Mouse (Mus musculus) testis, adult 2 months (tissue): ENCODE measurements around the gene Hcfc1r1. TPM values are rescaled to one million over a fixed set of nuclear protein-coding genes. Genes with fewer than 3 reads are reported as not detected.

Source experiments
- H3K27ac ChIP-seq: fragments of 200-500 bp; 2 replicates; pipeline ENCODE4 v1.5.1; 2012; ENCODE audit warnings: low read depth, low read length; ENCODE audit not compliant: control insufficient read depth, insufficient read depth
- H3K27me3 ChIP-seq: fragments of 200-500 bp; 2 replicates; pipeline ENCODE4 v1.6.1; 2012; ENCODE audit warnings: mild to moderate bottlenecking, low read length, moderate library complexity; ENCODE audit not compliant: control insufficient read depth, insufficient read depth
- H3K36me3 ChIP-seq: fragments of 200-500 bp; 2 replicates; pipeline ENCODE4 v1.6.1; 2012; ENCODE audit warnings: mild to moderate bottlenecking, low read length; ENCODE audit not compliant: control insufficient read depth, insufficient read depth
- H3K4me1 ChIP-seq: fragments of 200-500 bp; 2 replicates; pipeline ENCODE4 v1.6.1; 2012; ENCODE audit warnings: low read length; ENCODE audit not compliant: control insufficient read depth, insufficient read depth
- H3K4me3 ChIP-seq: fragments of 200-500 bp; 2 replicates; pipeline ENCODE4 v1.5.1; 2012; ENCODE audit warnings: low read depth, mild to moderate bottlenecking, low read length, moderate library complexity, mixed read lengths; ENCODE audit not compliant: control insufficient read depth
- CTCF ChIP-seq: fragments of 200-500 bp; IDR thresholded peaks from 2 replicates; pipeline ENCODE4 v1.5.1; 2012; ENCODE audit warnings: low read depth, mild to moderate bottlenecking, inconsistent platforms, low read length, moderate library complexity; ENCODE audit not compliant: control insufficient read depth, insufficient read depth, insufficient replicate concordance
- POLR2A ChIP-seq: fragments of 200-500 bp; IDR thresholded peaks from 2 replicates; pipeline ENCODE4 v1.6.1; 2012; ENCODE audit warnings: low read depth, mild to moderate bottlenecking, inconsistent platforms, low read length, moderate library complexity; ENCODE audit not compliant: control insufficient read depth
- polyA plus RNA-seq: library from polyadenylated mRNA; depleted of rRNA; stranded (reverse); fragments of >200 nt; gene quantifications from 2 replicates; pipeline ENCODE4 v1.2.3, GENCODE M21; 2012

Hcfc1r1 gene
- polyA plus RNA-seq, 1 experiment = 54.9 TPM

- H3K27me3 ChIP-seq = no peaks in the 10 kb centered on the region
- no peak for TF ChIP-seq POLR2A
- TF ChIP-seq CTCF = peak; percentile 51
- peaks cover 26% of the 10 kb centered on the region for H3K4me1 ChIP-seq
- no peak overlapping the region for H3K27ac ChIP-seq
- H3K36me3 ChIP-seq = no peaks in the 10 kb centered on the region
- no peak overlapping the region for H3K4me3 ChIP-seq
Observed at GRCm38 (mm10) chr17:23661526-23661925, 11.9 kb upstream of the Hcfc1r1 start.

GRCm38 (mm10) chr17:23664556-23665021 is 8.8 kb upstream of the Hcfc1r1 start:
- Histone ChIP-seq H3K27ac (no peak overlapping the region), H3K4me3 (no peak overlapping the region), H3K36me3 (no peaks in the 10 kb centered on the region), H3K27me3 (no peaks in the 10 kb centered on the region), H3K4me1 (peaks cover 26% of the 10 kb centered on the region)
- TF ChIP-seq CTCF = peak; percentile 33; the same call in 1 of the 2 replicates
- no peak for TF ChIP-seq POLR2A

GRCm38 (mm10) chr17:23665511-23665910 is 7.9 kb upstream of the Hcfc1r1 start:
- Histone ChIP-seq H3K36me3 (no peaks in the 10 kb centered on the region), H3K27me3 (no peaks in the 10 kb centered on the region), H3K27ac (no peak overlapping the region), H3K4me3 (no peak overlapping the region), H3K4me1 (peaks cover 26% of the 10 kb centered on the region)
- TF ChIP-seq CTCF (no peak), POLR2A (no peak)

GRCm38 (mm10) chr17:23670516-23671074 is 2.8 kb upstream of the Hcfc1r1 start:
- Histone ChIP-seq H3K36me3 (no peaks in the 10 kb centered on the region), H3K27me3 (no peaks in the 10 kb centered on the region), H3K4me3 (no peak overlapping the region), H3K4me1 (peaks cover 14% of the 10 kb centered on the region), H3K27ac (no peak overlapping the region)
- TF ChIP-seq CTCF (no peak), POLR2A (no peak)

DNA sequence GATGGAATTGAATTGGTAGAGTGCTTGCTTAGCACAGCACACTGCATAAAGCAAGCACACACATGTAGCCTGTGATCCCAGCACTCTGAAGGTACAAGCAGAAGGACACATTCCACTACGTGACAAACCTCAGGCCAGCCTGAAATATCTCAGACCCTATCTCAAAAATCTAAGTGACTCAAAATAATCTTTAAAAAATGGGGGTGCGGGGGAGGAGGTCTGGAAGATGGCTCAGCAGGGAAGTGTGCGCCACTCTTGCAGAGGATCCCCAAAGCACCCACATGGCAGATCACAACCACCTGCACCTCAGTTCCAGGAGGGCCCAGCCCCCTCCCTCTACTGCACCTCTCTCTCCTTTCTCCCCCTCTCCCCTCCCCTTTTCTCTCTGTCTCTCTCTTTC is 1.9 kb upstream of the Hcfc1r1 start:
- Histone ChIP-seq H3K4me1 (peaks cover 18% of the 10 kb centered on the region), H3K4me3 (no peak overlapping the region), H3K27ac (no peak overlapping the region), H3K36me3 (no peaks in the 10 kb centered on the region), H3K27me3 (no peaks in the 10 kb centered on the region)
- TF ChIP-seq CTCF = no peak
- TF ChIP-seq POLR2A = no peak

- Histone ChIP-seq H3K36me3 (no peaks in the 10 kb centered on the region), H3K4me1 (peaks cover 28% of the 10 kb centered on the region), H3K27ac (no peak overlapping the region), H3K4me3 (no peak overlapping the region), H3K27me3 (no peaks in the 10 kb centered on the region)
- TF ChIP-seq POLR2A (no peak), CTCF (no peak)
Observed at GRCm38 (mm10) chr17:23672761-23673160, 635 bp upstream of the Hcfc1r1 start.

DNA sequence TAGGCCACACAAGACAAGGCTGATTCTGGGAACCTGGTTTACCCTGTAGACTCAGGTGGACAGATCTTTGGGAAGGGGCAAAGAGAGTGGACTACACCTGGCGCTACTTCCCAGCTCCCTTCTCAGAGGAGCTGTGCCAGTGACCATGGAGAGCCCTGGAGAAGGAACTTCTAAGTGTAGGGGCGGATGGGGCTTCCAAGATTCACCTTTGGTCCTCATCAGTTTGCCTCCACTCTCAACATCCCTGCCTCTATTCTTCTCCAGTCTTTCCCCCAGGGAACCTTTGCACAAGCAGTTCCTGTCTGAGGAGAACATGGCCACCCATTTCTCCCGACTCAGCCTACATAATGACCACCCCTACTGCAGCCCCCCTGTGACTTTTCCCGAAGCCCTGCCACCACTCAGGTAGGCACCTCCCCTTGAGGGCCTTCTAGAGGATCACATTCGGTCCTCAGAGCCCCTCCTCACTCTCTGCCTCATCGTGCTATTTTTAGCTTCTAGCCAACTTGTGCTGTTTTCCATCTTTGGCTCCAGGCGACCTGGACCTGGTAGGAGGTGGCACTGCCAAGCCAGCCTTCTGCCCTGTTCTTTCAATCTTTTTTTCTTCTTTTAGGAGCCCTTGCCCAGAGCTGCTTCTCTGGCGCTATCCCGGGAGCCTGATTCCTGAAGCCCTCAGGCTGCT is 1.0 kb downstream of the Hcfc1r1 start:
- H3K4me1 ChIP-seq = peaks cover 33% of the 10 kb centered on the region
- H3K27me3 ChIP-seq = no peaks in the 10 kb centered on the region; the same call in 1 of the 2 replicates
- TF ChIP-seq CTCF (no peak), POLR2A (no peak)
- no peak overlapping the region for H3K27ac ChIP-seq
- peak overlapping the region; percentile 93 for H3K4me3 ChIP-seq
- H3K36me3 ChIP-seq = no peaks in the 10 kb centered on the region
